Mouse (Mus musculus): ENCODE measurements around the gene Uvrag.

DNA sequence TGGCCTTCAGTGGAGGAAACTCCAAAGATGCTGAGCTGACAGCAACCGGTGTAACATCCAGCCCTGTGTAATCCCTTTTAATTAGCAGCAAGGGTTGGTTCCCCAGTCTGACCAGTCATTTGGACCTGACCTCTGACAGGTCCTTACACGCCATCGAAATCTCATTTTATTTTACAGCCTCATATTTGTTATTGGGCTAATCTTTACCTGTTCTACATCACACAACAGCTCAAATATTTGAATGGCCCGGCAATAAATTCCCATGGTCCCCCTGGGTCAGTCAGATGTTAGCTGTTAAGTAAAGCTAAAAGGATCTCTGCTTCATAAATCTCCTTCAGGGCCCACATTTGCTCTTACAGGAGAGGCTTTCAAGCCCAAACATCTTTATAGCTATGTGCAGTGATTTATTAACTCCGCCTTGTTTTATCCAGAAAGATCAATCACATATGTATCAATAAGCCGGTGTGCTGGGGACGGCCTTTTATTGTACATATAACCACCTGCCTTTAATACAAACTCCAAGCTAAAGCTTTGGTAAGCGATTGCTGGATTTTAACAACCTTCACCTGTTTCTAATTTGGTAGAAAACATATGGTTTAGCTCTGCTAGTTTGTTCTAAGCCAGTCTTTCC is 183.7 kb downstream of the Uvrag start:
- TF ChIP-seq CTCF (IDR thresholded peaks at IDR 0.05; ENCODE audit: borderline replicate concordance, insufficient read depth, low read length) (no peak), POLR2A (IDR thresholded peaks at IDR 0.05; ENCODE audit: low read depth, low read length) (no peak)
